Mouse (Mus musculus): ENCODE results near the gene Dynlt3.
"Not testable (repeated sequence)": the region's sequence is repeated elsewhere in the genome, so short reads cannot be mapped to it uniquely, and the experiment has no call there.

The Dynlt3 gene

GRCm38 (mm10) chrX:9662391-9663111 lies at the start of gene Dynlt3:
TSS of gene Dynlt3 (minus strand) at chrX:9663003.
- peak; percentile 70 to 77 for DNase-seq

GRCm38 (mm10) chrX:9699815-9700214 lies 37.0 kb upstream of the Dynlt3 start:
- DNase-seq, result no peak

GRCm38 (mm10) chrX:9695997-9696396 lies 33.2 kb upstream of the Dynlt3 start:
- DNase-seq, result no peak

- no peak for DNase-seq
Observed at GRCm38 (mm10) chrX:9672040-9672439, 9.2 kb upstream of the Dynlt3 start.

GRCm38 (mm10) chrX:9671418-9671817 lies 8.6 kb upstream of the Dynlt3 start:
- no peak for DNase-seq

GRCm38 (mm10) chrX:9652806-9653205 lies 10.0 kb downstream of the Dynlt3 start:
- DNase-seq, result peak; percentile 19 to 38

- DNase-seq, result not testable (repeated sequence)
Observed at GRCm38 (mm10) chrX:9640594-9640993, 22.2 kb downstream of the Dynlt3 start.

GRCm38 (mm10) chrX:9640126-9640525 lies 22.7 kb downstream of the Dynlt3 start:
- DNase-seq, result not testable (repeated sequence)

All from cerebellum, postnatal 36 days (tissue).